Mouse (Mus musculus) kidney, postnatal 14 days (tissue): ENCODE data around the gene Dpf1.

Experiments used
- DNase-seq: peaks from one replicate; pipeline ENCODE4 v3.0.0; 2022; ENCODE audit warnings: mixed read lengths

Dpf1 gene

GRCm38 (mm10) chr7:29303738-29304462, at the start of gene Dpf1:
Gene Dpf1 (plus strand): TSS chr7:29303951.
- peak; percentile 86 for DNase-seq

- DNase-seq = no peak
Observed at GRCm38 (mm10) chr7:29255875-29256274, 47.9 kb upstream of the Dpf1 start.

- DNase-seq = peak; percentile 73
Observed at GRCm38 (mm10) chr7:29257368-29257767, 46.4 kb upstream of the Dpf1 start.

- no peak for DNase-seq
Observed at GRCm38 (mm10) chr7:29259781-29260730, 43.7 kb upstream of the Dpf1 start.

GRCm38 (mm10) chr7:29262151-29262550, 41.6 kb upstream of the Dpf1 start:
- no peak for DNase-seq

GRCm38 (mm10) chr7:29263831-29264230, 39.9 kb upstream of the Dpf1 start:
- DNase-seq = no peak

- no peak for DNase-seq
Observed at GRCm38 (mm10) chr7:29265636-29266035, 38.1 kb upstream of the Dpf1 start.

GRCm38 (mm10) chr7:29266931-29267330, 36.8 kb upstream of the Dpf1 start:
- DNase-seq = peak; percentile 63

GRCm38 (mm10) chr7:29270445-29270844, 33.3 kb upstream of the Dpf1 start:
- DNase-seq = no peak

- peak; percentile 47 for DNase-seq
Observed at GRCm38 (mm10) chr7:29271687-29272465, 31.9 kb upstream of the Dpf1 start.

- peak; percentile 83 for DNase-seq
Observed at GRCm38 (mm10) chr7:29276715-29277114, 27.0 kb upstream of the Dpf1 start.

GRCm38 (mm10) chr7:29277510-29277909, 26.2 kb upstream of the Dpf1 start:
- DNase-seq = no peak

GRCm38 (mm10) chr7:29279261-29279660, 24.5 kb upstream of the Dpf1 start:
- DNase-seq = no peak

- DNase-seq = no peak
Observed at GRCm38 (mm10) chr7:29279924-29280323, 23.8 kb upstream of the Dpf1 start.

GRCm38 (mm10) chr7:29280801-29281200, 22.9 kb upstream of the Dpf1 start:
- no peak for DNase-seq

- peak; percentile 95 for DNase-seq
Observed at GRCm38 (mm10) chr7:29281201-29282073, 22.3 kb upstream of the Dpf1 start, which contains the start of gene Spint2. Gene Spint2 (minus strand): TSS chr7:29281912.

GRCm38 (mm10) chr7:29282074-29282554, 21.6 kb upstream of the Dpf1 start:
- DNase-seq = no peak

- DNase-seq = no peak
Observed at GRCm38 (mm10) chr7:29283876-29284275, 19.9 kb upstream of the Dpf1 start.

GRCm38 (mm10) chr7:29284523-29284922, 19.2 kb upstream of the Dpf1 start:
- no peak for DNase-seq

- DNase-seq = no peak
Observed at GRCm38 (mm10) chr7:29287481-29287880, 16.3 kb upstream of the Dpf1 start.

- DNase-seq = peak; percentile 28
Observed at GRCm38 (mm10) chr7:29288079-29288478, 15.7 kb upstream of the Dpf1 start.
